Mouse (Mus musculus) forebrain, embryonic 16.5 days (tissue): Measurements from ENCODE around the gene Smad5. TPM values are rescaled to one million over a fixed set of nuclear protein-coding genes. Genes with fewer than 3 reads are reported as not detected.

Experiments used
- ATAC-seq: fragments of 200-750 bp; cut with Nextera tagmentation; 2 replicates; pipeline ENCODE4 v1.8.0; 2017; ENCODE audit warnings: mild to moderate bottlenecking, moderate library complexity
- H3K27ac ChIP-seq: fragments of 300-500 bp; sonication (generic); 2 replicates; pipeline ENCODE4 v1.5.1; 2014; ENCODE audit warnings: low read length, control low read depth
- H3K27me3 ChIP-seq: fragments of 300-500 bp; sonication (generic); replicated peaks from 2 replicates; pipeline ENCODE4 v1.6.1; 2014; ENCODE audit warnings: low read length; ENCODE audit not compliant: control insufficient read depth, insufficient read depth
- H3K36me3 ChIP-seq: fragments of 300-500 bp; sonication (generic); 2 replicates; pipeline ENCODE4 v1.6.1; 2014; ENCODE audit not compliant: control insufficient read depth, insufficient read depth
- H3K4me1 ChIP-seq: fragments of 300-500 bp; sonication (generic); replicated peaks from 2 replicates; pipeline ENCODE4 v1.6.1; 2014; ENCODE audit warnings: low read length; ENCODE audit not compliant: control insufficient read depth, insufficient read depth
- H3K4me2 ChIP-seq: fragments of 300-500 bp; sonication (generic); 2 replicates; pipeline ENCODE4 v1.6.1; 2014; ENCODE audit warnings: mild to moderate bottlenecking, low read length, control low read depth
- H3K4me3 ChIP-seq: fragments of 300-500 bp; sonication (generic); replicated peaks from 2 replicates; pipeline ENCODE4 v1.5.1; 2014; ENCODE audit warnings: mild to moderate bottlenecking, low read length, control low read depth
- H3K9ac ChIP-seq: fragments of 300-500 bp; sonication (generic); replicated peaks from 2 replicates; pipeline ENCODE4 v1.6.1; 2014; ENCODE audit warnings: low read depth, low read length, control low read depth
- H3K9me3 ChIP-seq: fragments of 300-500 bp; sonication (generic); 2 replicates; pipeline ENCODE4 v1.6.1; 2016; ENCODE audit warnings: low read length; ENCODE audit not compliant: control insufficient read depth
- WGBS: fragments of 180-500 bp; shearing (Covaris S2); extraction: QIAGEN DNeasy Blood & Tissue Kit; methylation state at CpG from one replicate; pipeline ENCODE4 v1.1.7; 2014; 5-methylcytosine and 5-hydroxymethylcytosine counted together
- polyA plus RNA-seq: library from polyadenylated mRNA; unstranded; fragments of >200 nt; fragmentation: Nextera tagmentation; extraction: Ambion mirVana; gene quantifications from 2 replicates; pipeline ENCODE4 v1.2.1, GENCODE M21; 2015

Smad5 gene
- polyA plus RNA-seq, 1 experiment from 2014 or later = 32.9 TPM

DNA sequence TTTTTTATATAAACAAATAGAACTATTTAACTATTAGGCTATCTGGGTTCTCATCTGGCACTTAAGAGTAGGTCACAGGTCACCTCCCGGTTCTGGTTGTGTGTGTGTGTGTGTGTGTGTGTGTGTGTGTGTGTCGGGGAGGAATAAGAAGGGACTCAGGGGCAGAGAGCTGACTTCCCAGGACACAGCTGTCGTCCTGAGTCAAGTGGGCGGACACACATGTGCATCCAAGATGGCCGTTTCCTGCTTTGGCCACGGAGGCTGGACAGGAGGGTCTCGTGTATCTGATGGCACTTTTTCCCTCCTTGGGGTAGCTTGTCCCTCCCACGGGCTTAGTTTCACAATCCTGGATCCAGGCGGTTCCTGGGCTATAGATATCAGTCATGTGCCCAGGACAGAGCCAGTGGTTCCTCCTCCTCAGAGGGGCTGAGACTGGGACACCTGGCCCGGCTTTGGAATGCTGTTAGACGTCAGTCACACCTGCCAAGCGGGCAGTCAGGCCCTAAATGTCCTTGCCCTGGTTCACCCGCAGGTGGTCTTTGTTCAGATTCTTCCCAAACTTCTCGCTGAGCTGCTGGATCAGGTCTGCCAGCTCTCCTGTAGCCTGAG is 70.6 kb downstream of the Smad5 start:
- Histone ChIP-seq H3K27me3 (no peaks in the 10 kb centered on the region), H3K4me2 (no peak overlapping the region), H3K4me3 (no peak overlapping the region), H3K9ac (no peak overlapping the region), H3K36me3 (no peaks in the 10 kb centered on the region), H3K9me3 (no peaks in the 10 kb centered on the region), H3K4me1 (peaks cover 33% of the 10 kb centered on the region), H3K27ac (peak overlapping the region; percentile 20; the same call in 1 of the 2 replicates)
- ATAC-seq = no peak
- 69% methylated on average over 14 of the region's 14 CpGs for WGBS

DNA sequence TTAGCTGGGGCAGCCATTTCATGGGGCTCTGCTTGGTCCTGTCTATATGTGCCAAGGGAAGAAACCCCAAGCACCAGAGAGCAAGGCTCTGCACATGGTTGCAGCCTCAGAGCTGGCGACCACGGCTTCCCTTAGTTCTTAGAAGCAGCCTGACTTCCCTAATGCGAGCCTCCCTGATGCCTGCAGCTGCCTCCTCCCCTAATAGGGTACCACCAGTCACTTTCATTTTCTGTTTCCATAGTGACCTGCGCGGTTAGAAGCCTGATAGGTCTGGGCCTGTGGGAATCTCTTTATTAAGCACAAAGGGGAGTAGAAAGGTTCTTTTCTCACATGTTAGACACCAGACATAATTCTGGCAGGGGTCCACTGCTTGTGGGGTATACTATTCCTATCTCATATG is 71.5 kb downstream of the Smad5 start:
- peaks cover 33% of the 10 kb centered on the region for H3K4me1 ChIP-seq
- peak overlapping the region; percentile 37 for H3K9ac ChIP-seq
- ATAC-seq = peak; percentile 84
- H3K9me3 ChIP-seq = no peaks in the 10 kb centered on the region
- no peaks in the 10 kb centered on the region for H3K36me3 ChIP-seq
- no peak overlapping the region for H3K4me3 ChIP-seq
- no peaks in the 10 kb centered on the region for H3K27me3 ChIP-seq
- WGBS = 6% methylated on average over 5 of the region's 5 CpGs
- H3K27ac ChIP-seq = peak overlapping the region; percentile 83
- H3K4me2 ChIP-seq = peak overlapping the region; percentile 26

DNA sequence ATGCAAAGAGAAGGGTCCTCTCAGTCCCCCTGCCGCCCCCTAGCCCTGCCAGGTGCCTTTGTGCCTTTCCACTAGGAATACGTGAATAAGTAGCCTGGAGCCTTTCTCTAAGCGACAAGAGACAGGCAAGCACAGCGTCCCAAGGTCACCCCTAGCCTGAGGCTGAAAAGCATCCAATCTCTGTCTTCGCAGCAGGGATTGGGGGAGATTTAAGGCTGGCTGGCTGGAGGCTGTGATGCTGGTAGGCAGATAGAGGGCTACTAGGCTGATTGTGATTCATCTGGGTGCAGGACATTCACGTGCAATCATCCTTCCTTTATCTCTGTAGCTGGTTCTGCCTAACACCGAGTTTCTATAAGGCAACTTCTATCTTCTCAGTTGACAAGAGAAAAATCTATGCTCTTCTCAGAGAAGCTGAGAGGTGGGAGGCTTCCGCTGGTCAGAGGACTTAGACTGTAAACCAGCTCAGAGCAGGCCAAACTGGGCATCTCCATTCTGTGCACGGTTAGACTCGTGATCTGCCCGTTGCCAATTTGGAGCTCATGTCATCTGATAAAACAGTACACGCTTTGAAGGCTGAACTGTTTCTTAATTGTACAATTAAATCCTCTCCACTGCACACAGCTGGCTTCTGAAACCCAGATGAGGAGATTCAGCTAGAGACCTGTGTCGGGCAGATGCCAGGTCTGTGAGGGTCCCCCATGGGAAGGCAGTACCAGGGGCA is 78.1 kb downstream of the Smad5 start:
- WGBS = 44% methylated on average over 13 of the region's 13 CpGs
- no peak overlapping the region for H3K9ac ChIP-seq
- peak; percentile 16; the same call in 1 of the 2 replicates for ATAC-seq

DNA sequence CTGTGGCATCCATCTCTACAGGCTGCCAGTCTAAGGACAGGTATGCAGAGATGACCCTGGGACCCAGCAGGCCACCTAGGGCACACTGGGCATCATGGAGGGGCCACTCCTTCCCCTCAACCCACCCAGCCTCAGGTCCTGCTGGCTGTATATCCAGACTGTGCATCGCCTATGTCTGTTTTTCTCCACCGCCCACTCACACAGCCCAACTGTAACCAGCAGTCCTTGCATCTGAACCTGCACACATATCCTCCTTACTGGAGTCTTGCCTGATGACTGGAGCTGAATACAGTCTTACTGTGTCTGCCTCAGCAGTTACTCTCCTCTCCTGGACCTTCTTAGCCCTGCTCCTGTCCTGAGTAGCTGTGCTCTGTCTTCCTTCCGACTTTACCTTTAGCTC is 78.9 kb downstream of the Smad5 start:
- Histone ChIP-seq H3K9me3 (no peaks in the 10 kb centered on the region), H3K9ac (no peak overlapping the region), H3K27ac (no peak overlapping the region), H3K36me3 (no peaks in the 10 kb centered on the region), H3K4me2 (no peak overlapping the region), H3K4me1 (peaks cover 19% of the 10 kb centered on the region), H3K27me3 (no peaks in the 10 kb centered on the region), H3K4me3 (no peak overlapping the region)
- no peak for ATAC-seq
- 87% methylated on average over 3 of the region's 3 CpGs for WGBS

More for the DNA sequence above, 78.1 kb downstream of the Smad5 start:
- H3K9me3 ChIP-seq = no peaks in the 10 kb centered on the region
- no peaks in the 10 kb centered on the region for H3K27me3 ChIP-seq
- H3K4me1 ChIP-seq = peaks cover 19% of the 10 kb centered on the region
- H3K36me3 ChIP-seq = no peaks in the 10 kb centered on the region
- H3K4me3 ChIP-seq = no peak overlapping the region
- no peak overlapping the region for H3K4me2 ChIP-seq
- H3K27ac ChIP-seq = peak overlapping the region; percentile 1; the same call in 1 of the 2 replicates

DNA sequence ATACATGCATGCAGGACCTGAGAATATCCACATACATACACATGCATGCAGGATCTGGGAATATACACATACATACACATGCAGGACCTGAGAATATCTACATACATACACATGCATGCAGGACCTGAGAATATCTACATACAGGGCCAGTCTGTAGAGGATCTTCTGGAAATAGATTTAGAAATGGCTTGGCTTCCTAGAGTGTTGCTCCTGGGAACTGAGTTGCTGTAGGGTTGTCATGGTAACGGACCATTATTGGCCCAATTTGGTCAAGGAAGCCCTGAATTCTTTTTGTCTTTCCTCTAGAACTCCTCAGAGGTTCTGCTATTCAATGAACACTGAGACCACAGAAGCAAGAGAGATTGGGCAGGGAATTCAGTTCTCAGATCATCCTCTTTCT is 79.8 kb downstream of the Smad5 start:
- no peak for ATAC-seq
- no peaks in the 10 kb centered on the region for H3K36me3 ChIP-seq
- peaks cover 19% of the 10 kb centered on the region for H3K4me1 ChIP-seq
- no peak overlapping the region for H3K27ac ChIP-seq
- no peaks in the 10 kb centered on the region for H3K9me3 ChIP-seq
- no peak overlapping the region for H3K4me2 ChIP-seq
- H3K9ac ChIP-seq = no peak overlapping the region
- H3K4me3 ChIP-seq = no peak overlapping the region
- H3K27me3 ChIP-seq = no peaks in the 10 kb centered on the region
- WGBS = 86% methylated on average over 1 of the region's 1 CpGs

DNA sequence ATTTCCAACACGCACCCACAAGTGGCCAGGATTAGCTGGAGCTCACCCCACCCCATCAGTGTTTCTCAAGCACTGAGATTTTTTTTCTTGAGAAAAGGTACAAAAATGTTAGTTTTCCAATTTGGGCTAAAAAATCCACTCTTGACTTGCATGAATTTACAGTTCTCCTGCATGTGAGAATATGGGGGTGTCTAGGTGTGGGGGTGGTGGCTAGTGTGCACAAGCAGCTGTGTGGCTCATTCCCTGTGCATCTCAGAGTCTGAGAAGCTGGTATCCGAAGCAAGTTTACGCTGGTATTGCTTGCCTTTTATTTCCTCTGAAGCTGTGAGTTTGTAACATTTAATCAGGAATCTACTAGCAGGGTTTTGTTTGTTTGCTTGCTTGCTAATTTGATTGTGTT is 87.9 kb downstream of the Smad5 start:
- Histone ChIP-seq H3K9ac (no peak overlapping the region), H3K4me1 (peaks cover 18% of the 10 kb centered on the region), H3K4me2 (no peak overlapping the region), H3K9me3 (no peaks in the 10 kb centered on the region), H3K36me3 (no peaks in the 10 kb centered on the region), H3K27ac (no peak overlapping the region), H3K4me3 (no peak overlapping the region), H3K27me3 (no peaks in the 10 kb centered on the region)
- WGBS = 89% methylated on average over 3 of the region's 3 CpGs
- ATAC-seq = no peak

Other genes with a start within 250 kb of the Smad5 start
- gene Il9, start 220.8 kb upstream of the Smad5 start, polyA plus RNA-seq = not detected in 2 replicates
- 1.8 and 2.9 TPM in 2 replicates for gene Fbxl21, start 180.5 kb upstream of the Smad5 start, polyA plus RNA-seq
- not detected in 2 replicates for gene Lect2, start 154.5 kb upstream of the Smad5 start, polyA plus RNA-seq
- gene Tgfbi, start 93.5 kb upstream of the Smad5 start, polyA plus RNA-seq = 3.8 and 4.7 TPM in 2 replicates
- gene Gm45623, start 50.8 kb downstream of the Smad5 start, polyA plus RNA-seq = 0.99 and 1.1 TPM in 2 replicates
- 3.9 and 6.3 TPM in 2 replicates for gene Trpc7, start 193.0 kb downstream of the Smad5 start, polyA plus RNA-seq